8 mouse cellular contexts compared by ENCODE assay signal in the genomic region with DNA sequence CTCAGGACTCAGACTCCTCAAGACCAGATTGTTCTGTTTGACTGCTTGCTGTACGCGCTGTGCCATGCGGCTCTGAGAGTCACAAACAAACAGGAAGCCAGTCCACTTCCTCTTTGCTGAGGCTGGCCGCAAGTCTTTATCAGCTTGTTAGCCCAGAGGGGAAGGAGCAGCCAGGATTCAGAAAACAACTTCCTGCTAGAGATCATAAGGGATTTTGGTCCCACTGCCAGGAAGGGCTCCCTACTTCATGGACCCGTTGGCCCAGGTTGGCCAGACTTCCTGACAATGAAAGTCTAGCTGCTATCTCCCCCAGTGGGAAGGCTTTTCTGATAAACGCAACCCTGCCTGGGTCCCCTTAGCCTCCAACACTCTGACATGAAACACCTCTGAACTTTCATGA. TPM values are rescaled to one million over a fixed set of nuclear protein-coding genes. Genes with fewer than 3 reads are reported as not detected.
DNase-seq lines count a peak whose midpoint lies in the region; ATAC-seq lines count a peak whose summit lies in the region.

No protein-coding gene starts in this region.

- H3K9ac ChIP-seq in heart, embryonic 13.5 days = peak overlapping the region; percentile 52; the same call in 1 of the 2 replicates
- no peak overlapping the region for H3K9ac ChIP-seq in hindbrain, embryonic 16.5 days (ENCODE audit: low read depth, low read length)

- 39% methylated on average over 6 of the region's 6 CpGs for WGBS in heart, embryonic 13.5 days
- 86% methylated on average over 6 of the region's 6 CpGs for WGBS in hindbrain, embryonic 16.5 days

- H3K27me3 ChIP-seq in heart, embryonic 13.5 days (replicated peaks) = no peaks in the 10 kb centered on the region
- H3K27me3 ChIP-seq in megakaryocyte, embryonic 14.5 days (replicated peaks) = peaks cover 87% of the 10 kb centered on the region
- H3K27me3 ChIP-seq in hindbrain, embryonic 16.5 days (replicated peaks; ENCODE audit: control insufficient read depth, insufficient read depth, low read length) = no peaks in the 10 kb centered on the region

- H3K27ac ChIP-seq in heart, embryonic 13.5 days (replicated peaks) = peak overlapping the region; percentile 51
- H3K27ac ChIP-seq in hindbrain, embryonic 16.5 days (ENCODE audit: low read depth, low read length) = no peak overlapping the region

- H3K4me3 ChIP-seq in heart, embryonic 13.5 days = 0 out of 2 replicates have a peak overlapping the region, but pooled peaks have one; percentile 3
- peak overlapping the region; percentile 85 for H3K4me3 ChIP-seq in megakaryocyte, embryonic 14.5 days (replicated peaks)
- no peak overlapping the region for H3K4me3 ChIP-seq in hindbrain, embryonic 16.5 days (ENCODE audit: low read length)

- DNase-seq in T-cell, adult 2 months (ENCODE audit: low spot score) = peak; percentile 57
- peak; percentile 60 to 82 for DNase-seq in kidney, postnatal 25 days
- peak; percentile 30 to 43 for DNase-seq in urinary bladder, postnatal 36 days (ENCODE audit: low spot score in 2 of 2)
- no peak for DNase-seq in left cerebral cortex, adult 8-10 months (ENCODE audit: low spot score in 2 of 2)

- H3K9me3 ChIP-seq in heart, embryonic 13.5 days = no peaks in the 10 kb centered on the region
- H3K9me3 ChIP-seq in megakaryocyte, embryonic 14.5 days = no peaks in the 10 kb centered on the region
- no peaks in the 10 kb centered on the region for H3K9me3 ChIP-seq in hindbrain, embryonic 16.5 days (ENCODE audit: control insufficient read depth, low read length)

- H3K4me1 ChIP-seq in heart, embryonic 13.5 days = peaks cover 17% of the 10 kb centered on the region
- H3K4me1 ChIP-seq in megakaryocyte, embryonic 14.5 days = peaks cover 58% of the 10 kb centered on the region
- no peaks in the 10 kb centered on the region for H3K4me1 ChIP-seq in hindbrain, embryonic 16.5 days (ENCODE audit: control insufficient read depth, insufficient read depth, low read depth, low read length)

- peak; percentile 80 for ATAC-seq in CD4-positive, CD25-positive, alpha-beta regulatory T cell, adult 4 months
- no peak for ATAC-seq in heart, embryonic 13.5 days (ENCODE audit: extremely low read depth, insufficient number of reproducible peaks, low FRiP score, low TSS enrichment)
- ATAC-seq in hindbrain, embryonic 16.5 days = no peak

- H3K36me3 ChIP-seq in heart, embryonic 13.5 days = no peaks in the 10 kb centered on the region
- H3K36me3 ChIP-seq in megakaryocyte, embryonic 14.5 days (replicated peaks; ENCODE audit: low read length) = no peaks in the 10 kb centered on the region
- H3K36me3 ChIP-seq in hindbrain, embryonic 16.5 days (ENCODE audit: control insufficient read depth, insufficient read depth, low read length) = no peaks in the 10 kb centered on the region

- H3K4me2 ChIP-seq in heart, embryonic 13.5 days = peak overlapping the region; percentile 53
- no peak overlapping the region for H3K4me2 ChIP-seq in hindbrain, embryonic 16.5 days (ENCODE audit: low read length)

RNA-seq across cellular contexts. Expression of a gene that starts 21.8 kb away (rescaled TPM):
- 100 to 1,000 TPM; 132 to 177 TPM for polyA plus RNA-seq in CD4-positive, CD25-positive, alpha-beta regulatory T cell, adult 4 months (2017; shearing (Covaris generic))
- polyA plus RNA-seq in heart, embryonic 13.5 days (2015; fragmentation: Nextera tagmentation; extraction: Ambion mirVana) = 241 and 267 TPM in 2 replicates
- 17.5 and 20.8 TPM in 2 replicates for polyA plus RNA-seq in megakaryocyte, embryonic 14.5 days (2012; ENCODE audit: insufficient read depth, low replicate concordance)
- 189 and 198 TPM in 2 replicates for polyA plus RNA-seq in hindbrain, embryonic 16.5 days (2015; fragmentation: Nextera tagmentation; extraction: Ambion mirVana)
- 100 to 1,000 TPM in 2 of 4 experiments, 10 to 100 TPM in 2; 83.8 to 107 (median 94.7) TPM for total RNA-seq in left cerebral cortex, adult 8-10 months (2022)

RNA-seq across cellular contexts. Expression of a gene that starts 24.0 kb away (rescaled TPM):
- polyA plus RNA-seq in CD4-positive, CD25-positive, alpha-beta regulatory T cell, adult 4 months (2017; shearing (Covaris generic)) = 10 to 100 TPM; 15.1 to 21.3 TPM
- 10.0 and 13.0 TPM in 2 replicates for polyA plus RNA-seq in heart, embryonic 13.5 days (2015; fragmentation: Nextera tagmentation; extraction: Ambion mirVana)
- polyA plus RNA-seq in megakaryocyte, embryonic 14.5 days (2012; ENCODE audit: insufficient read depth, low replicate concordance) = 18.2 and 19.8 TPM in 2 replicates
- 21.7 and 23.2 TPM in 2 replicates for polyA plus RNA-seq in hindbrain, embryonic 16.5 days (2015; fragmentation: Nextera tagmentation; extraction: Ambion mirVana)
- 10 to 100 TPM; 42.2 to 44.9 (median 43.6) TPM for total RNA-seq in left cerebral cortex, adult 8-10 months (2022)

RNA-seq across cellular contexts. Expression of a gene that starts 34.9 kb away (rescaled TPM):
- polyA plus RNA-seq in CD4-positive, CD25-positive, alpha-beta regulatory T cell, adult 4 months (2017; shearing (Covaris generic)) = 1 to 10 TPM; 7.5 to 8.6 TPM
- polyA plus RNA-seq in heart, embryonic 13.5 days (2015; fragmentation: Nextera tagmentation; extraction: Ambion mirVana) = 0.51 and 0.78 TPM in 2 replicates
- not detected in 2 replicates for polyA plus RNA-seq in megakaryocyte, embryonic 14.5 days (2012; ENCODE audit: insufficient read depth, low replicate concordance)
- 0.95 and 1.2 TPM in 2 replicates for polyA plus RNA-seq in hindbrain, embryonic 16.5 days (2015; fragmentation: Nextera tagmentation; extraction: Ambion mirVana)
- 1 to 10 TPM; 1.2 to 1.4 (median 1.3) TPM for total RNA-seq in left cerebral cortex, adult 8-10 months (2022)

Comparison
In these comparisons a context has a peak if more than half of its experiments do, and no peak if none do; other contexts are left out.
1. DNase-seq: peak in T-cell, adult 2 months (single experiment), kidney, postnatal 25 days (2 of 2) and urinary bladder, postnatal 36 days (2 of 2); none in left cerebral cortex, adult 8-10 months (0 of 2).